Mouse (Mus musculus): ENCODE measurements around the gene Clec16a.

Clec16a gene

GRCm38 (mm10) chr16:10536323-10536722 lies 8.8 kb upstream of the Clec16a start:
- DNase-seq, result no peak

DNA sequence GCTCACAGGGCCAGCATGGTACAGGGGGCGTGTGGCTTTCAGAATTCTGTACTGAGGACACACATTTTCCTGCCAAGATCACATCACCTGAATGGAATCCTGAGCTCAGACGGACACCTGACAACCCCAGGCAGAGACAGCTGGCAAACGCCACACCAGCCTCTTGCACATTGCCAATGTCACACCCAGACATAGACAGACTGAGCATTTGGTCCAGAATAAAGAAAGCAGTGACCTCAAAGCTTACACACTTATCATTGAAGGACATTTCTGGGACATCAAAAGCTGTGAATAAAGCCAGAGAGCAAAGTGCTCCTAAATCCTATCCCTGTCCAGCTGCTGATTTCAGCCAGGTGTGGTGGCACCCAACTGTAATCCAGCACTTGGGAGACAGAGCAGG lies 8.2 kb upstream of the Clec16a start:
- no peak for DNase-seq

GRCm38 (mm10) chr16:10540763-10541597 lies 4.2 kb upstream of the Clec16a start:
- DNase-seq, result no peak

DNA sequence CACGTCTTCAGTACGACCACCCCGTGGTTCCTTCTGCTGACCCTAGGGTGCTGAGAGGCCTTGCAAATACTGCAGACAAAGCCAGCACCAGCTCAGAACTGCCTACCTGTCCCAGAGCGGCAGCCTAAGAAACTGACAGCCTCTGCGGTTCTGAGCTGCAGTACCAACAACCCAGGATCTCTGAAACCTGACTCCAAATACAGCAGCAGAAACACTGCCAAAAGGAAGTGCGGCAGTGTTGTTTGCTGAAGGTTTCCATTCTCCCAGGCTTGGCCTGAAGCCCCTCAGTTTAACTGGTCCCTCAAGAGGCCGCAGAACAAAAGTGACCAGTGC lies 3.6 kb upstream of the Clec16a start:
- no peak for DNase-seq

DNA sequence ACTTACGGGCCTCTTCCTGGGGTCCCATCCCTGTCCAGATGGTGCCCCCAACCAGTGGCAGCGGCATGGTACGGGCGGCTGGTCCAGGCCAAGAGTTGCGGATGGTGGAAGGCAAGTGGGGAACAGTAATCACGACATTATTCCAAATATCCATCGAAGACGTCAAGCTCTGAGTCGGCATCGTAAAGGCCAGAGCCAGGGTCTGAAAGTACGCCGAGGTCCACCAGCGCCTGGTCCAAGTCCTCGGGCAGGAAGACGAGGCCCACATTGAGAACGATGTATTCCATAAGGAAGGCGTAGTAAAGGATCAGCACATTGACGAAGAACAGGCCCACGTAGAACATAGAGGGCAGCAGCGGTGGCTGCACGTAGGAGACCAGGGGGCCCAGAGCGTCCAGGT lies 2.9 kb upstream of the Clec16a start:
- DNase-seq, result peak; percentile 16

DNA sequence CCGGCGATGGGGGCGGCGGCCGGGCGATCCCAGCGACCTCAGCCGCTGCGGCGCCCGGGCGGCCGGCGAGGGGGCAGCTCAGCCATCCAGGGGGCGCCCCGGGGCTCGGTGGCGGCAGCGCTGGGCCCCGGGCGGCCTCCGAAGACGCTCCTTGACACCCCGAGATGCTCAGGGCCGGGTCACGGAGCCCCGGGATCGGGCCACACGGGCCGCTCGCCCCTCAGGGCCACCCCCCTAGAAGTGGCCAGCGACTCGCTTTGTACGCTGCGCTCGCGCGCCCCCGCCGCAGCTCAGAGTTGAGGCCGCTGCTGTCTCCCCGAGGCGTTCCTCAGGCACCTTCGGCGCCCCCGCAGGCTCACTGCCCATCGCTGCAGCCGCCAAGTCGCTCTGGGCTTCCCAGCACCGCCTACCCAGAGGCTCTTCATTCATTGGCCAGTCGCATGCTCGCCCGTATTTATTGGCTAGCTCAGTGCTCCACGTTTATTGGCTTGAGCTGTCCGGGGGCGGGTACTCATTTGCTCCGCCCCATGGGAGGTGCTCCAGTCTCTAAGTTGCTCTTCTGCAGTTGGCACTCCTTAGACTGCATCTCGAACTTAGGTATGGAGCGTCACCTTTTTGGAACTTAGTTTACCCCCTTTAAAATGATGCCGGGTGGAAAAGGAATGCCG lies 2.3 kb upstream of the Clec16a start, which contains the start of gene Dexi:
TSS of gene Dexi (minus strand) at position 357 of the 668 bp plus-strand sequence.
- peak; percentile 86 for DNase-seq

DNA sequence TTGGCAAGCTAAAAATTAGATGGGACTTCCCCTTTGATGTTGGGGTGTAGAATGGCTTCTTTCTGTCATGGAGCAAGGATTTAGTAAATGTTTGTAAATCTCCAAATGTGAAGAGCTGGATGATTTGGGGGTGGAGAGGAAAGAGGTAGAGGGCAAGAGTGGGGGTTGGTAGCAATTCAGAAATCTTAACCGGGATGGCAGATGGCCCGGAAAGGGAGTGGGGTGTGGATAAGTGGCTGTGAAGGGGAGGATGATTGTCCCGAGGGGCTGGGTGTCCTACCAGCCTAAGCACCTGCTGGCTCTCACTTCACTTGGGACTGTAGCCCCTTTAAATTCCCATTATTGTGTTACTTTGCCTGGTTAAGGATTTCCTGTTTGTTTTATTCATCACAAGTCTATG lies 1.7 kb downstream of the Clec16a start:
- no peak for DNase-seq

DNA sequence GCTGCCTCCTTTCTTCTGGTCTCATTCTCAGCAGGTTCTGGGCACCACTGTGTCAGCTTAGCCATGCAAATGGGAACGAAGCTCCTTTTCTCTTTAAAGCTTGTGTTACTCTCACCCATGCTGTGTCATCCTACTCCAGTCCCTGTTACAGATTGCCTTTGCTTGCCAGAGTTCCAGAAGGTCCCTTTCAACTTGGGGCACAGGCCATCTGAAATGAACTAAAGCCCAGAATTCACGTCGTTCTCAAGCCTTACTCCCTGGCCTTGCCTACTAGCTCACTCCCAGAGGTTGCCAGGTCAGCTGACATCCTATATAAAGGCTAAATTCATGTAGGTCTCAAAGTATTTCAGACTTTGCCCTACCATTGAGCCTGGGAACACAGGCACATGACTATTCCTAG lies 3.8 kb downstream of the Clec16a start:
- no peak for DNase-seq

- no peak for DNase-seq
These were observed 4.5 kb downstream of the Clec16a start for GRCm38 (mm10) chr16:10549600-10549999.

DNA sequence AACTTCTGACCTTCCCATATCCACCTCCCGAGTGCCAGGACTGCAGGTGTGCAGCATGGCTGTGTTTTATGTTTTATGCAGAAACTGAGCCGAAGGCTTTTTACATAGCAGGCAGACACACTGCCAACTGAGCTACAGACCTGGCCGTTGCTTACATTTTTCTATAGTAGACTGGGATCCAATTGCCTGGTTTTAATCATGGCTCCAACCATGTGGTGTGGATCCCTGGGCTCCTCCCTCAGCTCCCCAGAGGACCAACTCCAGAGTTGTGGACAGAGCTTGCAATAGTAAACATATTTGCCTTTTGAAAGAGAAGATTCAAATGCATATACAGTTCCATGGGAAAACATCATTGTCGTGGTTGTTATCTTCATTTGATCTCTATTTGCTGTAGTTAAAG lies 6.5 kb downstream of the Clec16a start:
- no peak for DNase-seq

GRCm38 (mm10) chr16:10553858-10554257 lies 8.7 kb downstream of the Clec16a start:
- no peak for DNase-seq

DNA sequence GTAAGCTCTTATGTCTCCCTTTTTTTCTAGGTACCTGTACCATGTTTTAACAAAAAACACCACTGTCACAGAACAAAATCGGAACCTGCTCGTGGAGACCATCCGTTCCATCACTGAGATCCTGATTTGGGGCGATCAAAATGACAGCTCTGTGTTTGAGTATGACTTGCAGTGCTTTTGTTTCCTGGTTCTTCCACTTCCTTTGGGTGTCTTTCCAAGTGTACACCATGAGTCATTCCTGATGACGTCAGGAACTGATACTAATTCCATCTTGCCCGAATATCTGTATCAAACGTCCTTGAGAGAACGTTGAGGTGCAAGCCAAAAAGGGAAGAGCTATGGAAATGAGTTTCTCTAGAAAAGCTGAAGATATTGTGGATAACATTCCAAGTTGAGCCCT lies 14.9 kb downstream of the Clec16a start:
- DNase-seq, result no peak

DNA sequence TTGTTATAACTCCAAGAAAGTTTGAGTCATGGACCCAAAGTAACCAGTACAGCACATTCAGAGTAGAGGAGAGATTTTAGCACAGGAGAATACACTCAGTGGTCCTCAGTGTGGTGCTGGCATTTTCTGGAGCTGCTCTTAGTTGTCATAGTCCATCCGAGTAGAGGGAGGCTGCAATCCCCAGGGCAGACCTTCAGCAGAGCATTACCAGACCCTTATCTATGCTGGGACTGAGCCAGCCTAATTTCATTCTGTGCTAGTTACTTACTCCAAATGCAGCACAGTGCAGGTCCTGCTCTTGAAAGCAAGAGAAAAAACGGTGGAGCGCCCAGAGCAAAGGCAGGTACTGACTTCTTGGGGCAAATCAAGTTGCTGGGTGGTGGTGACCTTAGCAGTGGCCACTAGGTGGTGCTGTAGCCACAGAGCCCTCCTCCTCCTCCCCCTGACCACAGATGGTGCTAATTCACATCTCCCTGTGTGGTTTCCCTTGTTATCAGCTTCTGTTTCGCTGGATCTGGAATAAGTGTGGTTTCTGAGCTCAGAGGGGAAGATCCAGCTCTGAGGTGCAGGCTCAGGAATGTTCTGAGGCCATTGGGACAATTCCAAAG lies 20.2 kb downstream of the Clec16a start:
- DNase-seq, result peak; percentile 61

DNA sequence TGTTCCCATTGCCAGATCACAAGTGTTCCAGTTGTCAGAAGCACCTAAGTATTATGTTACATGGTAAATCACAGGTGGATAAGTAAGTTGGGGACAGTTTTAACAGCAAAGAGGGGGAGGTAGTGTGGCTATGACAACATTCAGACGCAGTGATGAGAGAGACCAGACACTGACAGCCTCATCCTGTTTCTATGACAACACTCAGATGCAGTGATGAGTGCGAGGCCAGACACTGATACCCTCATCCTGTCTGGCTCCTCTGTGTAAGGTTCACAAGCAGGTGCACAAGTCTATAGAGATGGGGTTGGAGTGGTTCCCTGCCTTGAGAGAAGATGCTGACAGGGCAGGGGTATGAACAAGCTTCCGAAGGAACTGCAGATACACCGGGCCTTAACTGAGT lies 22.0 kb downstream of the Clec16a start:
- DNase-seq, result no peak

DNA sequence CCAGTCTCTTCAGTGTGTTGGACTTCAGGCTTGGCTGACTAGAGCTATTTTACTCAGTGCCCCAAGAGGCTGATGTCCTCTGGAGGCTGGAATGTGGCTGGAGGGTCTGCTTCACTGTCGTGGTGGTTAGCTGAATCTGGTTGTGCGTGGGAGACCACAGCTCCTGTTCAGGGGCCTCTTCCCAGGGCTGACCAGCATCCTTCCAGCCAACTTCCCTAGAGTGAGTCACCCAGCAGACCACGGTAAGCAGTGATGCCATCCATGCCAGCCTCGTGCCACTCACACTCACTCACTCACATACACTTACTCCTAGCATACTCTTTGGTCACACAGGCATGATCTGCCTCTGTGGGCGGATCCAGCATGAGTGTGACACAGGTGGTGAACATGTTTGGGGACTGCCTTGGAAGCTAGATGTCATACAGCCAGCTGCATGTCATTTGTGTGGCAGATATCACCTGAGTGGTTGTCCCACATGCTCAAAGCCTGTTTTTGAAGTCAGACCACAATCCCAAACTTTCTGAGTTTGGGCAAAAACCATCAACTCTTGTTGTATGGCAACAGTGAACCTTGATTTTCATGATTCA lies 24.8 kb downstream of the Clec16a start:
- no peak for DNase-seq

- DNase-seq, result peak; percentile 76
These were observed 25.6 kb downstream of the Clec16a start for GRCm38 (mm10) chr16:10570708-10571107.

DNA sequence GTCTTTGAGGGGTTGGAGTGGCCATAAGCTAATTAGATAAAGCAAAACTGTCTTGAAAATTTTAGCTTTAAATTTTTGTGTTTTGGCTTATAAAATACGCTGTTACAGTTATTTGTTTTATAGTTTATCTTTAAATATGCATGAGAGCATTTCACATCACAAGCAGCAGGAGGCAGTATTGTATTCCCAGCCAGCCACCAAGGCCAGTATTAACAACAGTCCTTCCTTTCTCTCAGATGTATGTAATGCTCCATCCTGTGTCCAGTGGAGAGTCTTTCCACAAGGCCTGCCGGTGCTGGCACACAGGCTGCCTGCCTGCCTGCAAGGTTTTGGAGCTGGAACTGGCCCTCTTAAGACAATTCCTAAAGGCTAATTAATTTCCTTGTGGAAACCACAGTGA lies 26.7 kb downstream of the Clec16a start:
- no peak for DNase-seq

- no peak for DNase-seq
These were observed 29.8 kb downstream of the Clec16a start for GRCm38 (mm10) chr16:10574936-10575335.

GRCm38 (mm10) chr16:10575915-10576314 lies 30.8 kb downstream of the Clec16a start:
- DNase-seq, result no peak

DNA sequence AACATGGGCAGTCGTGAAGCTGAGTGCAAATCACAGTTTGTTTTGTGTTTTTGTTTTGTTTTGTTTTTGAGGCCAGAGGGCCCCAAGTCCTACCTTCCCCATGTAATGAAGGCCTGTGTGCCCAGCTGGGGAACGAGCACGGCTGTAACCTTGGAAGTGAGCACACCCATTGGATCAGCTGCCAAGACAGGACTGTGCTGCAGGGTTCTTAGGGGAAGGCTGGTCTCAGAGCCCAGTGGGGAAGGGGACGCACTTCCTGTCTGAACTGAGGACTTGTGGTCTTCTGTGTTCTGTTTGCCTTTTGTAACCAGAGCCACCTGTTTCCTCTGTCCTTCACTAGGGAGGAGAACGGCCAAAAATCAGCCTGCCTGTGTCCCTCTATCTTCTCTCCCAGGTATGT lies 32.4 kb downstream of the Clec16a start:
- DNase-seq, result no peak

DNA sequence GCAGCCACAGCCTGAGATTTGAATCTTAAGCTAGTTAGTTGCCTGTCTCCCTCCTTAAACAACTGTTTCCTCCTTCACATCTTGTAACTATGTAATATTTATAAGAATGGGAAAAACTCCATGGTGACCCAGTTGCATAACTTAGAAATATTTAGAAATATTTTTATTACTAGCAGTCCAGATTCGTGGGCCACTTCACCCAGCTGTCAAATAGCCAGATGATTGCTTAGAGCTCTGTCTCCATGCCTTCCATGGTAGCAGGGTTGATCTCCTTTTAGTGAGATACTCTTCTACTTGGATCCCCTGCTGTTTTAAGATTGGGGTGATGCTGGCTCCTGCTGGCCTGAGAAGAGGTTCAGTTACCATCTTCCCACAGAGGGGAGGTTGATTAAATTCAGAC lies 33.2 kb downstream of the Clec16a start:
- DNase-seq, result no peak

DNA sequence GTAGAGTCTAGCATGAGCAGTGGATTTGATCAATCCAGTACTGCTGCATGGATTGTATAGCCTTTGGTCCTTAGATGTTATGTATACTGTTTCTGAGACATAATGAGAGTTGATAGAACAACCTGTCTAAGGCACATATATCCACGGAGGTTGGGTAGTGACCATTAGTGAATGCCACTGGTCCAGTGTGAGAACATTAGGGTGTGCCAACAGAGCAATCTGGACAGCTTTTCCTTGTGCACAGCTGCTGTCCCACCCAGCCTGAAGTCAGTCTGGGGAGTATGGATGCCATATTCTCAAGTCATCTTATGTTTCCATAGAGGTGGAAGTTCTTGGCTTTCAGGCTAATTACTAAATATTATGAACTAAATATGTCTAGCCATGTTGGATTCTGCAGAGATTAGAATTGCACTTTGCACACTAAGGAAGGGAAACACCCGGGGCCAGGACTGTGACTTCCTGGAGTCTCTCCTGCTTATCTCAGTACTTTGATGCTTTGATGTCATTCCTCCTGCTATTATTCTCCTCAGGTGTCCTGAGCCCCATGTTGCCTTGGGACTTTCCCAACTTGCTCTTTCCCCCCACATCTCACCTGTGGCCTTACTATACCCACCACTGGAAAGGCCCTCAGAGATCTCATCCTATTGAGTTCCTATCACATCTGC lies 36.2 kb downstream of the Clec16a start:
- DNase-seq, result no peak

- DNase-seq, result no peak
These were observed 40.0 kb downstream of the Clec16a start for GRCm38 (mm10) chr16:10585165-10585564.
